Mouse (Mus musculus) forebrain, embryonic 16.5 days (tissue): Measurements from ENCODE around the gene Tcte1. TPM values are rescaled to one million over a fixed set of nuclear protein-coding genes. Genes with fewer than 3 reads are reported as not detected.
A peak's percentile ranks its signal among the peaks of the same experiment; 100 is the strongest.

ENCODE experiments used
- ATAC-seq: fragments of 200-750 bp; cut with Nextera tagmentation; 2 replicates; pipeline ENCODE4 v1.8.0; 2017; ENCODE audit warnings: mild to moderate bottlenecking, moderate library complexity
- H3K27ac ChIP-seq: fragments of 300-500 bp; sonication (generic); 2 replicates; pipeline ENCODE4 v1.5.1; 2014; ENCODE audit warnings: low read length, control low read depth
- H3K27me3 ChIP-seq: fragments of 300-500 bp; sonication (generic); replicated peaks from 2 replicates; pipeline ENCODE4 v1.6.1; 2014; ENCODE audit warnings: low read length; ENCODE audit not compliant: control insufficient read depth, insufficient read depth
- H3K36me3 ChIP-seq: fragments of 300-500 bp; sonication (generic); 2 replicates; pipeline ENCODE4 v1.6.1; 2014; ENCODE audit not compliant: control insufficient read depth, insufficient read depth
- H3K4me1 ChIP-seq: fragments of 300-500 bp; sonication (generic); replicated peaks from 2 replicates; pipeline ENCODE4 v1.6.1; 2014; ENCODE audit warnings: low read length; ENCODE audit not compliant: control insufficient read depth, insufficient read depth
- H3K4me2 ChIP-seq: fragments of 300-500 bp; sonication (generic); 2 replicates; pipeline ENCODE4 v1.6.1; 2014; ENCODE audit warnings: mild to moderate bottlenecking, low read length, control low read depth
- H3K4me3 ChIP-seq: fragments of 300-500 bp; sonication (generic); replicated peaks from 2 replicates; pipeline ENCODE4 v1.5.1; 2014; ENCODE audit warnings: mild to moderate bottlenecking, low read length, control low read depth
- H3K9ac ChIP-seq: fragments of 300-500 bp; sonication (generic); replicated peaks from 2 replicates; pipeline ENCODE4 v1.6.1; 2014; ENCODE audit warnings: low read depth, low read length, control low read depth
- H3K9me3 ChIP-seq: fragments of 300-500 bp; sonication (generic); 2 replicates; pipeline ENCODE4 v1.6.1; 2016; ENCODE audit warnings: low read length; ENCODE audit not compliant: control insufficient read depth
- WGBS: fragments of 180-500 bp; shearing (Covaris S2); extraction: QIAGEN DNeasy Blood & Tissue Kit; methylation state at CpG from one replicate; pipeline ENCODE4 v1.1.7; 2014; 5-methylcytosine and 5-hydroxymethylcytosine counted together
- polyA plus RNA-seq: library from polyadenylated mRNA; unstranded; fragments of >200 nt; fragmentation: Nextera tagmentation; extraction: Ambion mirVana; gene quantifications from 2 replicates; pipeline ENCODE4 v1.2.1, GENCODE M21; 2015

Gene Tcte1
- polyA plus RNA-seq, 1 experiment from 2014 or later, result 4.7 TPM

DNA sequence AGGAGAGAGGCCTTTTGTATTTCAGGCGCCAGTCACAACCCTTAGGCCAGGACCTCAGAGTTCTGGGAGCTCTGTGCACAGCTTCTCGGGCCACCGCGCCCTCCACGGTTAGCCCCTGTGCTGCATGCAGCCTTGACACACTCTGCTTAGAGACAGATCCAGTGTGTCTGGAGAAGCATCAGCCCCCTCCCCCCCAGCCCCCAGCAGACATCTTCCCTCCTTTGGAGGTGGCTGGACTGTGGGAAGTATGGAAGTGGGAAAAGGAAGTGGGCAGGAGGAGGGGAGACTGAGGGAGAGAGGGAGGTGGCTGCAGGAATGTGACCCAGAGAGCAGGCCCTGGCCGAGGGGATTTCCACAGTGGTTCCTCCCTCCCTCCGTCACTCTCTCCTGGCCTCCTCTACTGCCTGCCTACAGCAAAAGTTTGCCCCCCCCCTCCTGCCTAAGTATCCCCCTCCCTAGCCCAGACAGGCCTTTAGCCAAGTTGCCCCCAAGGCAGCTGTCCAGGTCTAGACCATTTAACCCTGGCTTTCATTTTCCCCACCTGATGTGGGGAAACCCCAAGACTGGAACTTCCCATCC, 34.1 kb downstream of the Tcte1 start:
- no peaks in the 10 kb centered on the region for H3K36me3 ChIP-seq
- 76% methylated on average over 7 of the region's 7 CpGs for WGBS
- no peak overlapping the region for H3K4me2 ChIP-seq
- no peak overlapping the region for H3K4me3 ChIP-seq
- ATAC-seq, result no peak
- peaks cover 8% of the 10 kb centered on the region for H3K4me1 ChIP-seq
- H3K9me3 ChIP-seq, result no peaks in the 10 kb centered on the region
- H3K27ac ChIP-seq, result no peak overlapping the region
- H3K27me3 ChIP-seq, result peaks cover 6% of the 10 kb centered on the region; the same call in 1 of the 2 replicates
- H3K9ac ChIP-seq, result no peak overlapping the region

- no peak overlapping the region for H3K4me2 ChIP-seq
- H3K9ac ChIP-seq, result no peak overlapping the region
- ATAC-seq, result no peak
- no peaks in the 10 kb centered on the region for H3K36me3 ChIP-seq
- no peaks in the 10 kb centered on the region for H3K9me3 ChIP-seq
- no peak overlapping the region for H3K27ac ChIP-seq
- H3K4me1 ChIP-seq, result peaks cover 8% of the 10 kb centered on the region
- 73% methylated on average over 15 of the region's 16 CpGs for WGBS
- no peak overlapping the region for H3K4me3 ChIP-seq
- peaks cover 6% of the 10 kb centered on the region; the same call in 1 of the 2 replicates for H3K27me3 ChIP-seq
Measured at GRCm38 (mm10) chr17:45557998-45558862, 35.0 kb downstream of the Tcte1 start.

GRCm38 (mm10) chr17:45559732-45560525, 36.7 kb downstream of the Tcte1 start:
- WGBS, result 82% methylated on average over 15 of the region's 15 CpGs

DNA sequence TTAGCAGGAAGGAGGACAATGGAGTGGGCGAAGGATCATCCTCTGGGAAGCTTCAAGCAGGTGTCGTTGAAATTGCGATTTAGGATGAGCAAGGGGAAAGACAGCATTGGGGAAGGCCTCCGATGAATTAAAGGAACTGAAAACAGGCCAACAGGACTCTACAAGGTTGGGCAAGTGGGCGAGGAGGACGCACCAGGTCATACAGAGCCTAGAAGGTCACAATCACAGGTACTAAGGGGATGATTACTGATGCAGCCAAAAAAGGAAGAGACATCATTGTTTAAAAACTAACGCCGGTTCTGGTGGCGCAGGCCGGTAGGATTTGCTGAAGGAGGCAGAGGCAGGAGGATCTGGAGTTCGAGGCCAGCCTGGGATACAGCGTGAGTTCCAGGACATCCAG, 40.0 kb downstream of the Tcte1 start:
- 83% methylated on average over 12 of the region's 12 CpGs for WGBS
- Histone ChIP-seq H3K4me2 (peak overlapping the region; percentile 60), H3K4me3 (no peak overlapping the region), H3K9ac (no peak overlapping the region), H3K4me1 (peaks cover 15% of the 10 kb centered on the region), H3K27ac (no peak overlapping the region), H3K9me3 (no peaks in the 10 kb centered on the region), H3K27me3 (no peaks in the 10 kb centered on the region), H3K36me3 (peaks cover 16% of the 10 kb centered on the region)
- ATAC-seq, result no peak

More at GRCm38 (mm10) chr17:45559732-45560525, 36.7 kb downstream of the Tcte1 start:
- H3K27ac ChIP-seq, result no peak overlapping the region
- no peaks in the 10 kb centered on the region for H3K9me3 ChIP-seq
- peaks cover 6% of the 10 kb centered on the region; the same call in 1 of the 2 replicates for H3K27me3 ChIP-seq
- H3K4me3 ChIP-seq, result no peak overlapping the region
- peaks cover 14% of the 10 kb centered on the region for H3K4me1 ChIP-seq
- H3K4me2 ChIP-seq, result no peak overlapping the region
- H3K36me3 ChIP-seq, result no peaks in the 10 kb centered on the region
- no peak overlapping the region for H3K9ac ChIP-seq
- ATAC-seq, result no peak

- Histone ChIP-seq H3K9me3 (no peaks in the 10 kb centered on the region), H3K9ac (peak within 1 kb of the TSS; percentile 93), H3K4me2 (peak within 1 kb of the TSS; percentile 60), H3K4me3 (peak within 1 kb of the TSS; percentile 77), H3K27ac (peak within 1 kb of the TSS; percentile 85), H3K36me3 (peaks cover 23% of the 10 kb centered on the region), H3K27me3 (no peaks in the 10 kb centered on the region), H3K4me1 (peaks cover 15% of the 10 kb centered on the region)
- WGBS, result under 1% methylated on average over 47 of the region's 61 CpGs
- ATAC-seq, result peak; percentile 88
Measured at GRCm38 (mm10) chr17:45563655-45564530, 40.7 kb downstream of the Tcte1 start, which contains the start of gene Slc35b2. TSS of gene Slc35b2 (plus strand) at chr17:45563874.

DNA sequence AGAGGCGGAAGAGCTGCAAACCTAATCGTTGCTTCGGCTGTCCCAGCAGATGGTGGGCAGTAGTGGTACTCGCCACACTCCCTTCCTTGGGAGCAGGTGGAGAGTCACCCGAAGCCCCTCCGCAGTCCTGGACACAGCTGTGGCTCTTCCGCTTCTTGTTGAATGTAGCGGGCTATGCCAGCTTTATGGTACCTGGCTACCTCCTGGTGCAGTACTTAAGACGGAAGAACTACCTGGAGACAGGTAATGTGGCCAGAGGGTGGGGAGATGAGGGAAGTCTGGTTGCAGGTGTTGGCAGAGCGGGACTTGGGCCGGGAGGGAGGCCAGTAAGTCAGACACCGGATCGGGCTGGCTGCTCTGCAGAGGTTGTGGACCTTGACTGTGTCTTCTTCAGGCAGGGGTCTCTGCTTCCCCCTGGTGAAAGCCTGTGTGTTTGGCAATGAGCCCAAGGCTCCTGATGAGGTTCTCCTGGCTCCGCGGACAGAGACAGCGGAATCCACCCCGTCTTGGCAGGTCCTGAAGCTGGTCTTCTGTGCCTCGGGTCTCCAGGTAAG, 41.4 kb downstream of the Tcte1 start:
- no peak for ATAC-seq

GRCm38 (mm10) chr17:45565103-45565502, 41.9 kb downstream of the Tcte1 start:
- H3K9ac ChIP-seq, result peak overlapping the region; percentile 93
- ATAC-seq, result no peak
- no peaks in the 10 kb centered on the region for H3K9me3 ChIP-seq
- no peaks in the 10 kb centered on the region for H3K27me3 ChIP-seq
- no peak overlapping the region for H3K27ac ChIP-seq
- peak overlapping the region; percentile 77 for H3K4me3 ChIP-seq
- peaks cover 15% of the 10 kb centered on the region for H3K4me1 ChIP-seq
- peak overlapping the region; percentile 60 for H3K4me2 ChIP-seq
- WGBS, result 92% methylated on average over 11 of the region's 11 CpGs
- peaks cover 35% of the 10 kb centered on the region for H3K36me3 ChIP-seq

More for the DNA sequence above, 41.4 kb downstream of the Tcte1 start:
- H3K4me1 ChIP-seq, result peaks cover 15% of the 10 kb centered on the region
- H3K27ac ChIP-seq, result peak overlapping the region; percentile 85
- no peaks in the 10 kb centered on the region for H3K9me3 ChIP-seq
- H3K4me3 ChIP-seq, result peak overlapping the region; percentile 77
- 7% methylated on average over 18 of the region's 18 CpGs for WGBS
- H3K36me3 ChIP-seq, result peaks cover 30% of the 10 kb centered on the region
- H3K4me2 ChIP-seq, result peak overlapping the region; percentile 60
- H3K27me3 ChIP-seq, result no peaks in the 10 kb centered on the region
- H3K9ac ChIP-seq, result peak overlapping the region; percentile 93

DNA sequence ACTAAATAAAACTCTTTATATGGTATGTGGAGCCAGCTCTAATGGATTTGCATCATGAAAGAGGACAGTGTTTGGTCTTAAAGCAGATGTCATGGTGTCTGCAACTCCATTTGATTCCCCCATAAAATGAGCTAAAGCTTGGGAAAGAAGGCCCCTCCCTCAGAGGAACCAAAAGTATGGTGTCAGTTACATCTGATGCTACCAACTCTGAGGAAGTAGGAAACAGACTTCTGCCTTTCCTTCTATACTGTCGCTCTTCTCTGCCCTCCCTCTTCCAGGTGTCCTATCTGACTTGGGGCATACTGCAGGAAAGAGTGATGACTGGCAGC, 42.8 kb downstream of the Tcte1 start:
- no peak overlapping the region for H3K27ac ChIP-seq
- H3K9ac ChIP-seq, result no peak overlapping the region
- no peak overlapping the region for H3K4me2 ChIP-seq
- H3K36me3 ChIP-seq, result peaks cover 43% of the 10 kb centered on the region
- no peak overlapping the region for H3K4me3 ChIP-seq
- ATAC-seq, result no peak
- H3K9me3 ChIP-seq, result no peaks in the 10 kb centered on the region
- 77% methylated on average over 1 of the region's 1 CpGs for WGBS
- H3K4me1 ChIP-seq, result peaks cover 17% of the 10 kb centered on the region
- H3K27me3 ChIP-seq, result no peaks in the 10 kb centered on the region
